Mouse (Mus musculus) naive thymus-derived CD4-positive, alpha-beta T cell, adult 2 months (primary cell): ENCODE results near the gene Ttc8.

Experiments used
- DNase-seq: peaks from one replicate; pipeline ENCODE4 v3.0.0-alpha.2; 2011; ENCODE audit warnings: low read depth

The Ttc8 gene

DNA sequence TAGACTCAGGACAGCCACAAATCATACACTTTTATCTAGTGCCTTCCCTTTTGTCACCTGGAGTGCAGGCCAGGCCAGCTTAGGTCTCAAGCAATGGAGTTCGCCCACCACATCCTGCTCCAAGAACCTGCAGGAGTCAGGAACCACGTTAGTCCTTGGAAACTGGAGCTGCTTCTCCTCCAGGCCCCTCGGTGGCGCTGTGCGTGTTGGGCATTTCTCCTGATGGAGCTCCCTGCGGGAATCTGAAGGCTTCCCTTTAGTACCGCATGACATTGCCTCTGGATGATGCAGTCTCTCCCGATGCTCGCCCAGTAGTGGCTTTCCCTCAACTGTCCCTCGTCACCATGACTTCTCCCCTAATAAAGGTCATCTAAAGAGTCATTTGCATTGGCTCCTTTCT, 53.1 kb downstream of the Ttc8 start:
- DNase-seq, result no peak

DNA sequence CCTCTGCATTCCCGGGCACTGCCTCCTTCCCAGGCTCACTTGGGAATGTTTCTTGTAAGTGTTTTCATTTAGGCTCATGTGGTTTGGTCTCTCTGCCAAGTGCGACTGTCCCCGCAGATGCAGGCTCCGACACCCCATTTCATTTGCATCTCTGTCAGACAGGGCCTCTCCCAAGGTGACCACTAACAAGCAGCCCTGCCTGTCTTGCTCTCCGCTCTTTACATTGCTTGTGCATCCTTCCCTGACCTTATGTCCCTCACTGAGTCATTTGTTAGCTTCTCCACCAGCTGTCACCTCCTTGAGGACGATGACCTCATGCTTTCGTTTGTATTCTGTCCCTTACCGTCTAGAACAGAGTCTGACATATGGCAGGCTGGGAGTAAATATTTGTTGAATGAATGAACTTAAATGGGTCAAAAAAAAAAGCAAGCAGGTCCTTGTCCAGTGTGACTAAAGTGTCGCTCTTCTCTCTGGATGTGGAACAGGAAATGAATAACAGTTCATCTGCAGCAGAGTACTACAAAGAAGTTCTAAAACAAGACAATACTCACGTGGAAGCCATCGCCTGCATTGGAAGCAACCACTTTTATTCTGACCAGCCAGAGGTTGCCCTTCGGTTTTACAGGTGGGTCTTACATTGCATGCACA, 53.9 kb downstream of the Ttc8 start:
- no peak for DNase-seq

DNA sequence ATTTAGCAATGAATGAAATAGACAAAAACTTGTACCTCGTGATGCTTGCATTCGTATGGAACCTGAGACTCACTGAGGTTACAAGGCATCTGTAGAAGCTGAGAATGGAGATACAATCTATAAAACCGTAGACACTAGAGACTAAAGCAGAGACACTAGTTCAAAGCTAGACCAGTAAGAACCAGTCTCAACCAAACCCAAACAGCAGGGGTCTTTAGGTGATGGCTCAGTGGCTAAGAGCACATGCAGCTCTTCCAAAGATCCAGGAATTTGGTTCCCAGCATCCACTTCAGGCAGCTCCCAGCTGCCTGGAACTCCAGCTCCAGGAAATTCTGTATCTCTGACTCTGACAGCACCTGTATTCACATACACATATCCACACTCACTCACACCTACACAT, 60.7 kb downstream of the Ttc8 start:
- DNase-seq, result no peak

DNA sequence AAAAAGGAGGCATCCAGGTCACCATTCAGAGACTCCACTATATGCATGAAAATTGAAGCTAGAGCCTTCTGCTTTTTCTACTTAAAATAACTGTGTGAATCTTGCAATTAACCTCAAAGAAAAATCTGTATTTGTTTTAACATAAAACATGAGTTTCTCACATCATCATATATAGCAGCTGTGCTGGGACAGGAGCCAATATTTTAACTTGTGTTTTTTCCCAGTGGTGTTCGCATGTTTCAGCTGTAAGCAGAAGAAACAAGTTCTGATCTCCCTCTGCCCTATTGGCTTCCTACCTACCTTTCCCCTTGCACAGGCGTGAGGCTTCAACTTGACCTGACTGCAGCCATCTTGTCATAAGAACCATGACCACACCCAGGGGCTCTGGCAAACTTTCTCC, 64.4 kb downstream of the Ttc8 start:
- DNase-seq, result no peak

DNA sequence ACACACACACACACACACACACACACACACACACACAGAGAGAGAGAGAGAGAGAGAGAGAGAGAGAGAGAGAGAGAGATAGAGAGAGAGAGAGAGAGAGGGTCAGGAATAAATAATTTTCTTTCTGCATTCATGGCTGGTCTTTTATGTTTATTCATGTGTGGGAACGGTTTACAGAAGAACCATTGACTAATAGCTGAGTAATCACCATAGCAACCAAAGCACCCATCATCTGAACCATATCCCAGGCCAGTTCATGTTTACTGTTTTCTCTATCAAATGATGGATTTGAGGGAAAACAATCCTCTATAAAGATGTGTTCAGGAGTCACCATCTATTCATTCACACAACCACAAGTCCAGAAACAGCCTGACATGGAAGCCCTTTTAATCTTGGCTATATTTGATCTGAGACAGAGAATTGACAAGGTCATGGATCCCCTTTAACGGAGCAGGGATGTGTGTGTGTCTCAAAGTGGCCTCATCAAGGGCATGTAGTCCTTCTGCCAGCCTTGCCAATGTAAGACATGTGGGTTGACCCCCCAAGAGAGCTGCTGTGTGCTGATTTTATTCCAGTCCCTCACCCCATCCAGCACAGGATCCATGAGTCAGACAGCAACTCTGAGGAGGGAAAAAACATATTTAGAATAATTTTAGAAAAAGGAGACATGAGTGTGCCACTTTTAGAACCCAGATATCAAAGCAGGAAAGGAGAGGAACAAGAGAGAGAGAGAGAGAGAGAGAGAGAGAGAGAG, 70.9 kb downstream of the Ttc8 start:
- no peak for DNase-seq

DNA sequence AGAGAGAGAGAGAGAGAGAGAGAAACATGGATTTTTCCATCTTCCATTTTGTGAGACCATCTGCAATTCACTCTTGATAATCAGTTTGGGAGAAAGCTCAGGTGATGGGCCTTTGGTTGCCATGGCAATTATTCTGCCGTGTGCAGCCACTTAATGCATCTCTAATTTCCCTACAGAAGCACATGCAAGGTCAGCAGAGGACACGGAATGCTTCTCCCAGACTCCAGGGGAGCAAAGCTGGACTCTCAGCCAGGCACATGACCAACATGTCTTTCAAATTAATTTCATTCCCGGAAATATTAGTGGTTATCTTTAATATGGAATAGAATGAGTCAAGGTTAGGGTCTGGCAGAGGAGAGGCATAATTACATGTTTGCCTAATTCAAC, 71.4 kb downstream of the Ttc8 start:
- DNase-seq, result no peak

DNA sequence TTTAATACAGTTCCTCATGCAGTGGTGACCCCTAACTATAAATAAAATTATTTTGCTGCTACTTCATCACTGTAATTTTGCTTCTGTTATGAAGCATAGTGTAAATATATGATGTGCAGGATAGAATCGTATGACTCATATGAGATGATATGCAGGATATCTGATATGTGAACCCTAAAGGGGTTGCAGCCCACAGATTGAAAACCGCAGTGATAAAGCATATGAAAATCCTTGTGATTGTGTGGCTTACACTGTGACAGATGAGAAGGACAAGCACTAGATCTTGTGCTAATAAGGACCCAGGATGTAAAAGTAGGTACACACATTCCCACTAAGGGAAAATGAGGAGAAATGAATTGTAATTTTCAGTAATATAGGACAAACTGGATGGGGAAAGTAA, 73.4 kb downstream of the Ttc8 start:
- no peak for DNase-seq

DNA sequence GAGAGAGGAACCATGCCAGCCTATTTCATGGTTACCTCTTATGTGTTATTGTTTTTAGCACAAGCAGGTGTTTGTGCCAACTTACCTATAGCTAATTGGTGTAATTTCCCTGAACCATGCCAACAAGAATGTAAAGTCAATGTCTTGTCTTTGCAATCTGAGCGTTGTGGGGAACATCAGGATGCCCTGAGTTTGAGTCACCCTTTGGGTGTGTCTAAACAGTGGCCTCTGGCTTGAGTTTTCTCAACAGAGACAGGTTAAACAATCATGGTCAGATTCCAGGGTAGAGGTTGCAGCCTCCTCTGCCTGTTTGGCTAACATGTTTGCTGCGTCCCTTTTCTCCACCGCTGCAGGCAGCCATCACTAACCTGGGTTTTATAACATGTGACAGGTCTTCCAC, 74.0 kb downstream of the Ttc8 start:
- no peak for DNase-seq

DNA sequence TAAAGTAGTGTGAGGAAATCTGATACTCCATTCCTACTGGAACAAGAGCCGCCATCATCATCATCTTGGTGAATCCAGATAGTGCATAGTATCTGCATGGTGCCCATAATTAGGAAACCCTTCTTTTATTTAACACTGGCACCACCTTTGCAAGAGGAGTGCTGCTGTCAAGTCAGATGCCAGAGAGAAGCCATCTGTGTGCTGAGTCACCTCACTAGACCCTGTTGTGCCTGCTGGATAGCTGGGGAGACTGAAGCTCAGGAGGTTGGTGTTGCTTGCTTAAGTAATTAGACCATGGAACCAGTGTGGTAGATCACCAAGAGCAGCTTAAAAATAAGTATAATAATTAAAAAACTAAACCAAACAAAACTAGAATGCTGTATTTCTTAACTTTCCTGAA, 75.5 kb downstream of the Ttc8 start:
- no peak for DNase-seq

DNA sequence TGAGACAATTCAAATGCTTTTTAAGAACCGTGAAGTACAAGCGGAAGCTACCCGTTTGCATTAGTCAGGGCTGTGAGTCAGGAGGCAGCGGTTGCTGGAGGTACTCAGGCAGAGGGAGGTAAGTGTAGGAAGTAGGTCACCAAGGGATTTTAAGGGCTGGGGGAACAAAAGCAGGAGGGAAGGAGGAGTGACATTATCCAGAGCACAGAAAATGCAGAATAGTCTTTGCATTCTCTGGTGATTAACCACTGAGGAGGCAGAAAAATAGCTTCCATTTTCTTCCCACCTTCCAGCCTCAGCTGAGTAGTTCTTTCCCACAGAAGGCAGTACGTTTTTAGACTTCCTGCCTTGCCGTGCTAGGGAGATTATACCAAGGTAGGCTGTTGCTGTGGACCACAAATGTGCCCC, 76.2 kb downstream of the Ttc8 start:
- peak; percentile 10 for DNase-seq

DNA sequence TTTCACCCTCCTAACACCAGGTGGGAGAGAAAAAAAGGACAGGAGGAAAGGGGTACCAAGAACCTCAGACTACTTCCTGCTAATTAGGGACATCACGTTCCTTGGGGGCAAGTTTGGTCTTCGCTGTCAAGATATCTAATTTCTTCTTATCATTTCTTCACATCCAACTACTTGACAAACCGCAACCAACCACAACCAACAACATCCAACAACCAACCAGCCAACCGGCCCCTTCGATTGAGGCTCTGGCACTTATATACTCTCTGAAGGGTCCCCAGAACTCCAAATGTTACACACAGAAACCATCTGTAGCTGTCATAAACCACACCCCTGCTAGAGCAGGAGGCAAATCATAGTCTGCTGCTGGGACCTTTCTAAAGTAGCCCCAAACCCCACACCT, 76.7 kb downstream of the Ttc8 start:
- DNase-seq, result peak; percentile 3

DNA sequence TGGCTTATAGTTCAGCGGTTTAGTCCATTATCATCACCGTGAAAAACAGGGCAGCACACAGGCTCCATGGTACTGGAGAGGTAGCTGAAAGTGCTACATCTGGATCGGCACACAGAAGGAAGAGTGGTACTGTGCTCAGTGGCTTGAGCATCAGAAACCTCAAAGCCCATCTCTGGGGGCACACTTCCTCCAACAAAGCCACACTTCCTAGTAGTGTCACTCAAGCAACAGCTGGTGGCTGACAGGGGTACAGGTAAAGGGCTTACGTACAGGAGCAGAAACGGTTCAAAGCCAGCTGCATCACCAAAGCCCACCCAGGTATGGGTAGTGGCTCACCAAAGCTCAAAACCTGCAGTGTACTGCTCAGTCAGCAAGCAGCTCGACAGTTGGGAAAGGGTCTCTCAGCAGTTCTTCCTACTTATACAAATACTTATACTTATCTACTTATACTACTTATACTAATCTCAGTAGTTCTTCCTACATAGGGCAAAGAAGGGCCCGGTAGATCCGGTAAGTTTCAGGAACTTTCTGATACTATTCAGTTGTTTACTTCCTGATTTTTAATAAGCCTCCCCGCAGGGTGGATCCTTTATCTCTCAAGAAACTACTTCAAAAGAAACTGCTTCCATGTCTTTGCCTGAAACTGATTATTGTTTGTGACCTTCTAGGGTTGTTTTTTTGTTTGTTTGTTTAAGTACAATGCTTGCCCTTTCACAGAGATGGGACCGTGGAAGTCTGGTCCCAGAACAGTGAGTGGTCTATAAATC, 78.5 kb downstream of the Ttc8 start:
- no peak for DNase-seq

DNA sequence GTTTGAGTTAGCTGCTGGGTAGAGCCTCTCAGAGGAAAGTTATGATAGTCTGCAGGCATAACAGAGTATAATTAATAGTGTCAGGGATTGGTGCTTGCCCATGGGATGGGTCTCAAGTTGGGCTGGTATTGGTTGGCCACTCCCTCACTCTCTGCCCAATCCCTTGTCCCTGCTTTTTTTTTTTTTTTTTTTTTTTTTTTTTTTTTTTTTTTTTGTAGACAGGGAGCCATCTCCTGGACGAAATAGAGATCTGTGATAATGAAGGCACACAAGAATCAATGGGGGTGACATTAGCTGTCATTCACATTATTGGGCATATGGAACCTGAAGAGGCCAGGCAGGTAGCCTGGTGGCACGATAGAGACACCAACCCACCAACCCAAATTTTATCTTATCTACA, 79.9 kb downstream of the Ttc8 start:
- DNase-seq, result no peak

DNA sequence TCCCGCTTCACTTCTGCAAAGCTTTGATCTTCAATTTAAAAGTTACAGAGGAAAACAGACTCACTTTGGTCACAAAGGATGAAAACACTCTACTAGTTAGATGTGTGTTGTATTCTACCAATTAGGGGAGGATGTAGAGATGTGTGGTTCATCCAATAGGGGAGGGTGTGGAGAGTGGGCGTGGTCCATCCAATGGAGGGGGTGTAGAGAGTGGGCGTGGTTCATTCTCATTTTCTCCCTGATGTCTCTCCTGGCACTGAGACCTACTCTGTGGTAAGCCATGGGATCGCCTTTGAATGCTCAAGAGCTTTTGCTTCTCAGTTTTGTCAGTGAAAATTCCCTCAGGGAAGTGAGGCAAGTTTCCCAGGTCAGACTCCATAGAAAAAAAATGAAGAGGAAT, 82.7 kb downstream of the Ttc8 start:
- DNase-seq, result no peak

DNA sequence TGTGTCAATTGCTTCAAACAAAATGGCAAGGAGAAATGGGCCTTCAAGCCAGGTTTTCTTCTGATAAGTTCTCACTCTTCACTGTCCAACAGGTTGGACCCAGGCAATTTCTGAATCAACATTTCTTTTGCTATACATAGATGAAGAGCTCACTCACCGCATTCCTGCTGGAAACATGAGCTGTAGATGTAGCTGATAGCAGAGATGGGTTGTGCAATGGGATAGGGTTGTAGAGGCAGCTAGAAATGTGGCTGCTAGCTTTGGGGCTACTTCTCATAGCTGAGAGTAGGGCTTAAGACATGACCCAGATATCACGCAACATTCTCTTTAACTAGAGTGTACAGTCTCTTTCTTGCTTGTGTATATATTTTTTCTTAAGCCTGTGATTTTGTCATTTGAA, 84.4 kb downstream of the Ttc8 start:
- no peak for DNase-seq

DNA sequence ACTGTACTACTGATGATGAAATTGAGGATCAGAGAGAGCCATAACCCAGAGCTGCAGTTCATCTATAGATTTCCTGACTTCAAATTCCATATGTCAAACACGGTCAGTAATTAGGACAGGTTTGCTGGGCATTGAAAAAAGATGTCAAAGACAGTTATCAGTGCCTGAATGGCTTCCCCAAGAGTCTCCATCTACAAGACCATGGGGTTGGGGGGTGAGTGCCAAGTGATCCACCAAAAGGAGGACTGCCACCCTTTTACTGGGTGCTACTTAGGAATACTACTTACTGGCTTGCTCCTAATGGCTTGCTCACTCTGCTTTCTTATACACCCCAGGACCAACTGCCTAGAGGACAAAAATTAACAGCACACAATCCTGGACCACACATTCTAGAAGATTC, 88.4 kb downstream of the Ttc8 start:
- no peak for DNase-seq

DNA sequence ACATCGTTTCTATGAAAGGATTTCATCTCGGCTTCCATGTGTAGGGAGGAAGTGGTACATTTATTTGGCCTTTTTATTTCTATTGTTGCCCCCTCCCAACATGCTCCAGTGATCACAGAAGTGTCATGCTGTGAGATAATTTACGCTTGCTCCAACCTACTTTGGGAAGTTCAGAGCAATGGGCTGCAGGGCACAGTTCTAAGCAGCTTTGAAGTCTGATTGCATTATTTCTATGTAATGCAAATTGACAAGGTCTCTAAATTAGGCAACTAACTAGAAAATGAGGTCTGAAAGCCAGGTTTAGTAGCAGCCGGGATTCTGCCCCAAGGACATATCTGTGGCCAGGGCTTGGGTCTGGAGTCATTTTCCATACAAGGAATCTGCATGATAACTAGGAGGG, 89.1 kb downstream of the Ttc8 start:
- DNase-seq, result no peak

DNA sequence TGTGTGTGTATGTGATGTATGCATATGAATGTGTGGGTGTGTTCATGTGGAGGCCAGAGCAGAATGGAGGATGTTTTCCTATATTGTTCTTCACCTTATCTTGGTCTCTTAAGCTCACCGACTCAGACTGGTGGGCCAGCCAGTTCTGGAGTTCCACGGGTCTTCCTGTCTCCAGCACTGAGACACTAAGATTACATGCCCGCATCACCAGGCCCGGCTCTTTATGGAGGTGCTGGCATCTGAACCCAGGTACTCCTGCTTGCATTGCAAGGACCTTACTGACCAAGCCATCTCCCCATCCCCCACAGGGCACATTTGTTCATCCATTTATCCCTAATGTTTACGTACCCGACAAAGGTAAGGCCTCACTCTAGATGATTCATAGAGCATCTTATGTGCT, 89.7 kb downstream of the Ttc8 start:
- DNase-seq, result no peak

DNA sequence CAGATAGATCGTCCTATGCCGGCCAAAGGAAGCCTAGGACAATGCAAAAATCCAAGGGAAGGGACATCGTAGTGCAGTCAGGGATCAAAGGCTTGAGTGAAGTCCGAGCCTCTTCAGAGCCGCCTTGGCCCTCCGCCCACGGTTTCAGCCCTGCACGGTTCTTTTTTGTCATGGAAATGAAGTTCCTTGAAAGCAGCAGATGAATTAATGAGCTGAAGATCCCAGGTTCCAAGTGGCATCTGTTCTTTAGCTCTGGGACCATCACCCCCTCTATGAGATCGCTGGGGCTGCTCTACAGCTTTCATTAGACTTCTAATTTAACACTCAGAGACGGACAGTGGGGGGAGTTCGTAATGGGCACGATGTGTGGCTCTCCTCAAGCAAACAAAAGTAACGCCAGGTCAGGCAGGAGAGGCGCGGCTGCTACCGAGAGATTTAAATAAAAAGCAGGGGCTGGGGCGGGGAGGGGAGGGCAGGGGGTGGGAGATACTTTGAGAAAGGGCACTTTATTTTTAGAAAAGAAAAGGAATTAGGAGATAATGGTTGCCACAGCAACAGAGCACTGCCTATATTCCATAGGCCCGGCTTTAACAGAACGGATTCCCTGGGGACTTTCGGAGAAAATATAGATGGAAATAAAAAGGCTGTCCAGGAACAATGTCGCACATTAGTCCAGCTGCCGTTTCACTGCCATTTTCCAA, 90.9 kb downstream of the Ttc8 start:
- DNase-seq, result no peak

DNA sequence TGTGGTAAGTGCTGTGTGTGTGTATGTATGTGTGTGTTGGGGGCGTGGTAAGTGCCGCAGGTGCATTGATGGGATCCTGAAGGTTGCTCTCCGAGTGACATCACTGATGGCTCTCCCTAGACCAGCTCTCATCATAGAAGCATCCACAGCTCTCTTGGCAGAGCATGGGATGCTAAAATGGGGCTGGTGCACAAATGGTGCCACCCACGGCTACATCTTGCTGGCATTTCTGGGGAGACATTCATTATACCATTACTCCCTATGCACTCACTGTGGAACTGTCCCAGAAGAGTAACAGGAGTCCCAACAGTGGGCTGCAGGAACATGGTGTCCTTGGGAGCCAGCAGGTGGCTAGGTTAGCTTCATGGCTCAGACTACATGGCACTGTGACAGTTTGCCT, 95.5 kb downstream of the Ttc8 start:
- DNase-seq, result no peak

DNA sequence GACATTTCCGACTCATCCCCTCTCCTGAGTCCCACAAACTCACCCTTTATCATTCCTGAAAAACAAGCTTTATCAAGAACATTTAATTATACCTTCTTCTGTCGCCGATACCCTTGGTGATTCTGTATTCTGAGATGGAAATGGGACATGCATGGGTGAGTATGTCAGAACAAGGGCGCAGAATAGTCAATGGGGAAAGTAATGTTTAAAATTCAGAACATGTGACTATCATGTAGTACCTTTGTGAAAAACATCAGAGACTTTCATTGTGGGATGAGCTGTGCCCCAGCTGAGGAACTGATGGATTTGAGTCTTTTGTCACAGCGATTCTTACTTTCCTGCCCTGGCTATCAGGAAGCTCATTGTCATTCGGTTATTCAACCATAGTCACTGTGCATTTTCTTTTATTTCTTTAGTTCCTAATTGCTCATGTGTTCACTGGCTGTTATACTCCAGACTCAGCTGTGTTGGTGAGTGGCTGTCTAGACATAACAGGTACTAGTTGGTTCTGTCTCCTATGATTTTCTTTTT, 104.1 kb downstream of the Ttc8 start:
- DNase-seq, result no peak

DNA sequence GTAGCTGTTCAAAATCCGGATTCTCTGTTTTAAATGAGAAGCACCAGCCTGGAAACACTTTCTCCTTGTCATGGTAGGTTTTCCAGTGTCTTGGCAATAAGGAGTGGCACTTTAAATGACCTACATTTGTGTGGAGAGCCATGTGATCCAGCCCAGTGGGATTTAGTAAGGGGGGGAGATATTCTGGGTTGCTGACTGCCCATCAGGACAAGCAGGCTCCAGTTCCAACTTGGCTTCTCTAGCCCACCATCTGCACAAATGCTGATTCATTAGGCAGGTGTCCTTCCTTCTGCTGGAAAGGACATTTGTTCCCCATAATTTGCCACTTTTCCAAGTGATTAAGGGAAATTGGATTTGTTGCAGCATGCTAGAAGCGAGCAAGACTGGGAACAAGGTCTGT, 105.9 kb downstream of the Ttc8 start:
- no peak for DNase-seq

DNA sequence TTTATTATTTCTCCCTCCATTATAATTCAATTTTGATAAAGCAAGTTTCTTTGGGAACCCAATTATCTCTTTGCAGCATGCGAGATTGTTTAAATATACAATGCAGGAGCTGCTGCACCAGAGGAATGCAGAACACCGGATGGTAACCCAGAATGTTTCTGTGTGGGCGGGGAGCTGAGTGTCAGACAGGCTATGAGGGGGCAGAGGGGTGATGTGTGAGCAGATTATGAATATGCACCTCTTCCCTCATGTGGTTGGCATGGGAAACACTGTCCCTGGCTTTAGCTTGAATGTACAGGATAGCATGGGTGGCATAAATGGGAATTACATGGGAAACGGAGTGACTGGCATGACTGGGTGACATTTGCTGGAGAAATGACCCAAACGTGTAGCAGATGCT, 108.3 kb downstream of the Ttc8 start:
- no peak for DNase-seq
